Mouse (Mus musculus) inflammation-experienced regulatory T-cells, adult 6 months (primary cell): ENCODE measurements around the gene Gm20878. TPM values are rescaled to one million over a fixed set of nuclear protein-coding genes. Genes with fewer than 3 reads are reported as not detected.
"Not testable (repeated sequence)": the region's sequence is repeated elsewhere in the genome, so short reads cannot be mapped to it uniquely, and the experiment has no call there.

Source experiments
- ATAC-seq: one replicate; pipeline ENCODE4 v1.8.0; 2017
- polyA plus RNA-seq, 3 experiments: library from polyadenylated mRNA; unstranded; fragments of 100-300 nt; shearing (Covaris generic); gene quantifications; one replicate each; pipeline ENCODE4 v1.2.1; 2017

Gene Gm20878
- polyA plus RNA-seq = 1 to 10 TPM in 2 of 3 experiments, not detected in 1; 2.5 TPM

DNA sequence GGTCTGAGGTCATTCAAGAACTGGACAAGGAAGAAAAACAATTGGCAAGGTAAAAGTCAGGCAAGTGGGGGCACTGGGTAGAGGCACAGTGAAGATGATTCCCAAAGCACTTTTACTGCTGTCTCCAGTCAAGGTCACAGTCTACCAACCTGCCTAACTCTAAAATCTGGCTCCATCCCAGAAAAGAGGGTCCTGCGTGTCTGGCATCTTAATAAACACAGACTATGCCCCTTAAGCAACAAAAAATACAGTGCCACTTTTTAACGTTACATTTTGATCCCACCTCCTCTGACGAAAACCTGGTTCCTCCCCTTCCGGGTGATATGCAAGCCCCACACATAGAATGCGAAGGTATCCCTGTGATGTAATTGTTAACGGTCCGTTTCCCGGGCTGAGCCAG lies at the start of gene Gm20878:
Gene Gm20878 (plus strand): TSS at position 301 of the 400 bp plus-strand sequence.
- not testable (repeated sequence) for ATAC-seq

DNA sequence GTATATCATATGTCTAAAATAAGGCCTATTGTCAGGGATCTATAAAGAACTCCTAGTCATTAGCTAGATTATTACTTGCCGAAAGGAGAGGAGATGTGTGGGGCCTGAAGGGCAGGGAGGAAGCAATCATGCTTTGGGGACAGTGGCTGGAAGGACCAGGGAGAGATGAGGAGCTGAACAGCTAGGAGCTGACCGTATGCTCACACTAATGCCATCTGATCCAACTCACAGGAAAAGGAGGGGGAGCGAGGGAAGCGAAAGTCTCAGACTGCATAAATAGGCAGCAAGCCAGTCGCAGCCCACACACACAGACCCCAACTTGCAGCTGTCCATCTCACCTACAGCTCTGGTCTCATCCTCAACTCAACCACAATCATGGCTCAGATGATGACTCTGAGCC lies 38.1 kb upstream of the Gm20878 start, which contains the start of gene Gm21541:
Gene Gm21541 (plus strand): TSS at position 301 of the 400 bp plus-strand sequence.
- not testable (repeated sequence) for ATAC-seq

DNA sequence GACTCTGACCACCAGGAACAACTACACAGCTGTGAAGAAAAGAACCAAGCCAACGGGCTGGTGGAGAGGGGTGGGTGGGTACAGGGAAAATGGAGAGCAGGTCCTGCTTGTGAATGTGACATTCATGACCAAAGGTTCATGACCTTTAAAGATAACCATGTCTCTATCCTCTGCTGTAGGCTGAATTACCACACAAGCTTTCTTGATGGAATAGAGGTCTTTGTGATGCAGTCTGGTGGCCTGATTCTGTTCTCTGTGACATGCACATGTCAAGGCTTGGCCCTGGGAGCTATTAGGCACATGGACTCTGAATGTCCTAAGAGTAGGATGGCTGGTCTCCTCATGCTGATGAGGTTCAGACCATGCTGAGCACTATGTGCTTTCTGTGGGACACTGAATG lies 24.4 kb downstream of the Gm20878 start, which contains the start of gene Fam205a4:
Gene Fam205a4 (plus strand): TSS at position 301 of the 400 bp plus-strand sequence.
- ATAC-seq = not testable (repeated sequence)

Other genes starting within 250 kb of the Gm20878 start
- gene Cntfr, start 244.5 kb upstream of the Gm20878 start, polyA plus RNA-seq = not detected
- 10 to 100 TPM in 1 of 3 experiments, 1 to 10 TPM in 2; 4.0 to 13.8 (median 7.7) TPM for gene Il11ra1, start 241.6 kb upstream of the Gm20878 start, polyA plus RNA-seq
- gene Rpp25l, start 228.0 kb upstream of the Gm20878 start, polyA plus RNA-seq = 10 to 100 TPM; 51.3 to 65.6 (median 54.5) TPM
- 100 to 1,000 TPM in 1 of 3 experiments, 10 to 100 TPM in 2; 88.8 to 122 (median 95.5) TPM for gene Dctn3, start 218.4 kb upstream of the Gm20878 start, polyA plus RNA-seq
- gene Arid3c, start 210.4 kb upstream of the Gm20878 start, polyA plus RNA-seq = not detected
- 100 to 1,000 TPM in 1 of 3 experiments, 10 to 100 TPM in 2; 43.1 to 105 (median 70.1) TPM for gene Galt, start 186.3 kb upstream of the Gm20878 start, polyA plus RNA-seq
- gene Sigmar1, start 185.4 kb upstream of the Gm20878 start, polyA plus RNA-seq = 10 to 100 TPM; 31.8 to 42.9 (median 34.1) TPM
- 10 to 100 TPM in 1 of 3 experiments, 1 to 10 TPM in 2; 4.7 to 11.9 (median 6.4) TPM for gene Ccl27a, start 167.3 kb upstream of the Gm20878 start, polyA plus RNA-seq
- gene Gm21541, start 38.0 kb upstream of the Gm20878 start, polyA plus RNA-seq = not detected
- gene Fam205a4, start 24.5 kb downstream of the Gm20878 start, polyA plus RNA-seq = under 1 TPM in 1 of 3 experiments, not detected in 2; 0.17 TPM
- gene Gm21093, start 93.2 kb downstream of the Gm20878 start, polyA plus RNA-seq = not detected
- not detected for gene Gm3893, start 149.6 kb downstream of the Gm20878 start, polyA plus RNA-seq
- not detected for gene Gm13304, start 173.2 kb downstream of the Gm20878 start, polyA plus RNA-seq
- not detected for gene Gm13306, start 211.9 kb downstream of the Gm20878 start, polyA plus RNA-seq
- not detected for gene Gm13305, start 227.0 kb downstream of the Gm20878 start, polyA plus RNA-seq